Mouse (Mus musculus): ENCODE measurements at regions not wholly inside any gene's neighbourhood (a gene's known extent, or its start where the extent isn't known, plus 50 kb on each side); places are given as distances from the start of the nearest gene placed in this dataset.

- DNase-seq (ENCODE audit: low read depth, low spot score) = no peak
These were observed 80.3 kb upstream of the Khdrbs2 start for GRCm38 (mm10) chr1:32092221-32092620.

GRCm38 (mm10) chr1:32092994-32093665 is 79.4 kb upstream of the Khdrbs2 start:
- peak; percentile 30 for DNase-seq (ENCODE audit: low read depth, low spot score)

GRCm38 (mm10) chr1:32104064-32104463 is 68.5 kb upstream of the Khdrbs2 start:
- no peak for DNase-seq (ENCODE audit: low read depth, low spot score)
